Mouse (Mus musculus): ENCODE data around the gene Ndufa6. TPM values are rescaled to one million over a fixed set of nuclear protein-coding genes. Genes with fewer than 3 reads are reported as not detected.

The Ndufa6 gene
- polyA plus RNA-seq, 2 experiments: 288 to 447 TPM

GRCm38 (mm10) chr15:82362234-82362633, 8.1 kb upstream of the Ndufa6 start:
- Histone ChIP-seq H3K4me3 (ENCODE audit: insufficient read depth in 1 of 2, low read depth in 2 of 2, low read length in 2 of 2) (no peak overlapping the region), H3K9me3 (ENCODE audit: control insufficient read depth, low read length) (no peaks in the 10 kb centered on the region), H3K4me2 (ENCODE audit: low read depth) (no peak overlapping the region), H3K27me3 (ENCODE audit: control insufficient read depth, insufficient read depth, low read length) (no peaks in the 10 kb centered on the region), H3K36me3 (replicated peaks; ENCODE audit: control insufficient read depth, insufficient read depth, low read depth) (no peaks in the 10 kb centered on the region), H3K4me1 (replicated peaks; ENCODE audit: control insufficient read depth in 2 of 2, insufficient read depth in 2 of 2, low read length in 1 of 2) (peaks cover 0 to 5% of the 10 kb centered on the region in 2 experiments; a peak in 2 of 4 replicates), H3K9ac (replicated peaks) (no peak overlapping the region), H3K27ac (no peak overlapping the region)
- ATAC-seq (ENCODE audit: insufficient read depth) (no peak), DNase-seq (ENCODE audit: low read depth in 3 of 3, low spot score in 3 of 3) (no peak)
- TF ChIP-seq EP300 (IDR thresholded peaks at IDR 0.05; ENCODE audit: low read depth) (no peak), CTCF (IDR thresholded peaks at IDR 0.05; ENCODE audit: low read depth) (no peak)
- WGBS (ENCODE audit: insufficient replicate concordance): 78% methylated on average over 3 of the region's 4 CpGs

- no peaks in the 10 kb centered on the region for H3K27me3 ChIP-seq (ENCODE audit: control insufficient read depth, insufficient read depth, low read length)
- TF ChIP-seq CTCF (IDR thresholded peaks at IDR 0.05; ENCODE audit: low read depth) (peak; percentile 40), EP300 (IDR thresholded peaks at IDR 0.05; ENCODE audit: low read depth) (no peak)
- H3K9ac ChIP-seq (replicated peaks): no peak overlapping the region
- ATAC-seq (ENCODE audit: insufficient read depth) (peak; percentile 41; the same call in 1 of the 2 replicates), DNase-seq (ENCODE audit: low read depth in 3 of 3, low spot score in 3 of 3) (no peak)
- WGBS (ENCODE audit: insufficient replicate concordance): 68% methylated on average over 11 of the region's 11 CpGs
- H3K4me1 ChIP-seq (replicated peaks; ENCODE audit: control insufficient read depth in 2 of 2, insufficient read depth in 2 of 2, low read length in 1 of 2): peaks cover 0 to 5% of the 10 kb centered on the region in 2 experiments; a peak in 2 of 4 replicates
- no peak overlapping the region for H3K4me3 ChIP-seq (ENCODE audit: insufficient read depth in 1 of 2, low read depth in 2 of 2, low read length in 2 of 2)
- no peaks in the 10 kb centered on the region for H3K9me3 ChIP-seq (ENCODE audit: control insufficient read depth, low read length)
- no peaks in the 10 kb centered on the region for H3K36me3 ChIP-seq (replicated peaks; ENCODE audit: control insufficient read depth, insufficient read depth, low read depth)
- no peak overlapping the region for H3K4me2 ChIP-seq (ENCODE audit: low read depth)
- H3K27ac ChIP-seq: no peak overlapping the region
Observed at GRCm38 (mm10) chr15:82361459-82362018, 7.4 kb upstream of the Ndufa6 start.

GRCm38 (mm10) chr15:82358431-82359260, 4.5 kb upstream of the Ndufa6 start:
- Histone ChIP-seq H3K9ac (replicated peaks) (no peak overlapping the region), H3K36me3 (replicated peaks; ENCODE audit: control insufficient read depth, insufficient read depth, low read depth) (no peaks in the 10 kb centered on the region), H3K9me3 (ENCODE audit: control insufficient read depth, low read length) (no peaks in the 10 kb centered on the region), H3K4me3 (ENCODE audit: insufficient read depth in 1 of 2, low read depth in 2 of 2, low read length in 2 of 2) (no peak overlapping the region), H3K4me1 (replicated peaks; ENCODE audit: control insufficient read depth in 2 of 2, insufficient read depth in 2 of 2, low read length in 1 of 2) (peaks cover 7% of the 10 kb centered on the region in 2 experiments; a peak in 3 of 4 replicates), H3K27ac (no peak overlapping the region), H3K4me2 (ENCODE audit: low read depth) (no peak overlapping the region), H3K27me3 (ENCODE audit: control insufficient read depth, insufficient read depth, low read length) (no peaks in the 10 kb centered on the region)
- ATAC-seq (ENCODE audit: insufficient read depth): no peak
- 62% methylated on average over 22 of the region's 22 CpGs for WGBS (ENCODE audit: insufficient replicate concordance)
- TF ChIP-seq CTCF (IDR thresholded peaks at IDR 0.05; ENCODE audit: low read depth) (no peak), EP300 (IDR thresholded peaks at IDR 0.05; ENCODE audit: low read depth) (no peak)
- no peak for DNase-seq (ENCODE audit: low read depth in 3 of 3, low spot score in 3 of 3)

GRCm38 (mm10) chr15:82353745-82354113, 393 bp downstream of the Ndufa6 start:
- ATAC-seq (ENCODE audit: insufficient read depth) (peak; percentile 35), DNase-seq (ENCODE audit: low read depth in 3 of 3, low spot score in 3 of 3) (no peak)
- H3K27me3 ChIP-seq (ENCODE audit: control insufficient read depth, insufficient read depth, low read length): no peaks in the 10 kb centered on the region
- H3K9me3 ChIP-seq (ENCODE audit: control insufficient read depth, low read length): no peaks in the 10 kb centered on the region
- peaks cover 28 to 41% of the 10 kb centered on the region in 2 experiments for H3K4me1 ChIP-seq (replicated peaks; ENCODE audit: control insufficient read depth in 2 of 2, insufficient read depth in 2 of 2, low read length in 1 of 2)
- peaks cover 26% of the 10 kb centered on the region for H3K36me3 ChIP-seq (replicated peaks; ENCODE audit: control insufficient read depth, insufficient read depth, low read depth)
- H3K4me2 ChIP-seq (ENCODE audit: low read depth): peak overlapping the region; percentile 90
- peak overlapping the region; percentile 80 to 82 for H3K4me3 ChIP-seq (ENCODE audit: insufficient read depth in 1 of 2, low read depth in 2 of 2, low read length in 2 of 2)
- TF ChIP-seq EP300 (IDR thresholded peaks at IDR 0.05; ENCODE audit: low read depth): no peak
- peak overlapping the region; percentile 67 for H3K27ac ChIP-seq
- under 1% methylated on average over 23 of the region's 23 CpGs for WGBS (ENCODE audit: insufficient replicate concordance)
- peak overlapping the region; percentile 98 for H3K9ac ChIP-seq (replicated peaks)

- peaks cover 32% of the 10 kb centered on the region for H3K36me3 ChIP-seq (replicated peaks; ENCODE audit: control insufficient read depth, insufficient read depth, low read depth)
- H3K4me2 ChIP-seq (ENCODE audit: low read depth): peak overlapping the region; percentile 90
- TF ChIP-seq EP300 (IDR thresholded peaks at IDR 0.05; ENCODE audit: low read depth) (no peak), CTCF (IDR thresholded peaks at IDR 0.05; ENCODE audit: low read depth) (no peak)
- H3K27me3 ChIP-seq (ENCODE audit: control insufficient read depth, insufficient read depth, low read length): no peaks in the 10 kb centered on the region
- no peak for ATAC-seq (ENCODE audit: insufficient read depth)
- peaks cover 32 to 42% of the 10 kb centered on the region in 2 experiments for H3K4me1 ChIP-seq (replicated peaks; ENCODE audit: control insufficient read depth in 2 of 2, insufficient read depth in 2 of 2, low read length in 1 of 2)
- H3K9me3 ChIP-seq (ENCODE audit: control insufficient read depth, low read length): no peaks in the 10 kb centered on the region
- H3K9ac ChIP-seq (replicated peaks): peak overlapping the region; percentile 98
- 14% methylated on average over 14 of the region's 14 CpGs for WGBS (ENCODE audit: insufficient replicate concordance)
- peak overlapping the region; percentile 80 to 82 for H3K4me3 ChIP-seq (ENCODE audit: insufficient read depth in 1 of 2, low read depth in 2 of 2, low read length in 2 of 2)
- peak overlapping the region; percentile 67 for H3K27ac ChIP-seq
- no peak for DNase-seq (ENCODE audit: low read depth in 3 of 3, low spot score in 3 of 3)
Observed at GRCm38 (mm10) chr15:82353078-82353744, 911 bp downstream of the Ndufa6 start.
